Mouse (Mus musculus) G1E (cell line): ENCODE measurements around the gene Gm17660. TPM values are rescaled to one million over a fixed set of nuclear protein-coding genes. Genes with fewer than 3 reads are reported as not detected.

Experiments used
- ATAC-seq: 2 replicates; pipeline ENCODE4 v1.8.0; 2016; ENCODE audit warnings: mild to moderate bottlenecking; ENCODE audit not compliant: insufficient number of reproducible peaks, poor library complexity, low FRiP score, severe bottlenecking; ENCODE audit errors: extremely low read depth
- DNase-seq: peaks from one replicate; pipeline ENCODE4 v3.0.0; 2012; ENCODE audit warnings: low spot score
- H3K27me3 ChIP-seq: 2 replicates; pipeline ENCODE4 v1.6.1; 2012; ENCODE audit warnings: mild to moderate bottlenecking, low read length, inconsistent platforms; ENCODE audit not compliant: insufficient read depth
- H3K36me3 ChIP-seq: replicated peaks from 2 replicates; pipeline ENCODE3; 2012; ENCODE audit warnings: mild to moderate bottlenecking, inconsistent platforms
- H3K4me1 ChIP-seq: 2 replicates; pipeline ENCODE4 v1.6.1; 2012; ENCODE audit warnings: low read depth, low read length, inconsistent platforms, mixed read lengths; ENCODE audit not compliant: insufficient read depth
- H3K4me3 ChIP-seq: 2 replicates; pipeline ENCODE4 v1.5.1; 2012; ENCODE audit warnings: low read depth, mild to moderate bottlenecking, inconsistent platforms, low read length, moderate library complexity, mixed read lengths
- H3K9me3 ChIP-seq: replicated peaks from 2 replicates; pipeline ENCODE4 v1.6.1; 2012; ENCODE audit warnings: inconsistent platforms
- CTCF ChIP-seq: IDR thresholded peaks from 2 replicates; pipeline ENCODE4 v1.5.1; 2012; ENCODE audit warnings: low read depth, low read length, inconsistent platforms, mixed read lengths
- GATA1 ChIP-seq: IDR thresholded peaks from 2 replicates; pipeline ENCODE4 v1.6.1; 2012; ENCODE audit warnings: borderline replicate concordance, low read length, inconsistent platforms, mixed read lengths
- GATA2 ChIP-seq: IDR thresholded peaks from 2 replicates; pipeline ENCODE4 v1.6.1; 2012; ENCODE audit warnings: low read depth, low read length, inconsistent platforms, borderline replicate concordance
- POLR2AphosphoS5 ChIP-seq: IDR thresholded peaks from 2 replicates; pipeline ENCODE4 v1.6.1; 2012; ENCODE audit warnings: low read depth, low read length, inconsistent platforms; ENCODE audit not compliant: insufficient replicate concordance
- TAL1 ChIP-seq: conservative IDR thresholded peaks from 2 replicates; pipeline ENCODE4 v1.6.1; 2012; ENCODE audit warnings: low read depth, low read length, inconsistent platforms, mixed read lengths
- polyA plus RNA-seq: library from polyadenylated mRNA; stranded (reverse); fragments of >175 nt; gene quantifications from 2 replicates; pipeline ENCODE4 v1.2.3, GENCODE M21; 2012
- total RNA-seq, 2 experiments: library from RNA; stranded (forward) in 1 of 2; stranded (reverse) in 1 of 2; fragments of 200-1000 nt in 1 of 2; fragments of >200 nt in 1 of 2; fragmentation: Nextera tagmentation in 1 of 2; gene quantifications; 2 replicates each; pipeline ENCODE4 v1.2.3; 2014 to 2017

Gm17660 gene
- total and polyA plus RNA-seq, 3 experiments = not detected

DNA sequence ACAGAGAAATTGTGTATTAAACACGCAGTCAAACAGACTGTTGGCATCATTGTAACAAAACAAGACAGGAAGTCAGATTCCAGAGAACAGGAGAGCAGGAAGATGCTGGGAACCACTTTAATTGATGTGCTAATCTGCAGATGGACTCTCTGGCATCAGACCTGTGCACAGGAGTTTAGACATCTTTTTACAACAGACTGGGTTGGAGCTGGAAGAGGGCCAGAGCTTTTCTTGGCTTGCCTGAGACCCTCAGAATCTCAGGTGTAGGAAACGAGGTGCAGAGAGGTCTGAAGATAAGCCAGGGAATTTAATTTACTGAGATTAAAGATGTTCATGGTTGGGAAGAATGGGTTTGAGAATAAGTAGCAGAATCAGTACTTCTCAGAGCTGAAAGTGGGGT is 12.3 kb upstream of the Gm17660 start:
- ATAC-seq = no peak
- Histone ChIP-seq H3K4me3 (no peak overlapping the region), H3K36me3 (no peaks in the 10 kb centered on the region), H3K27me3 (0 out of 2 replicates have a peak, but pooled peaks cover 4% of the 10 kb centered on the region), H3K4me1 (no peaks in the 10 kb centered on the region), H3K9me3 (no peaks in the 10 kb centered on the region; the same call in 1 of the 2 replicates)
- no peak for DNase-seq
- TF ChIP-seq GATA2 (no peak), CTCF (no peak), POLR2AphosphoS5 (no peak), GATA1 (no peak), TAL1 (no peak)

DNA sequence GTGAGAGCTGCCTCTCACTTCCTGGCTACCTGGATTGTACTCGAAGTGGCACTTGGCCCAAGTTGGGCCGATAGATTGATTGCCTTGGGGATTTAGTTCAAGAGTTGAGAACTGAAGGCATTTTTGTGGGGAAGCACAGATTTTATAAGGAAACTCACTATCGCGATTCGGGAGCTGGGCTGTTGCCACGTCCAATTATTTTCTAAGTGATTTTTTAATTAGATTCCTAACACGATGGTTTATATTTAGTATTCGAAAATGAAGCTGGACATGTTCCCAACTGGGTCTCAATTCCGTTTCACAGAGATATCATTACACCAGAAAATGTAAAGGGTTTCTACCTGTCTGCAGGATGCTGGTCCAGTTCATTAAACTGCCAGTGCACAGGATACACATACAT is 8.0 kb upstream of the Gm17660 start:
- no peaks in the 10 kb centered on the region for H3K36me3 ChIP-seq
- 0 out of 2 replicates have a peak, but pooled peaks cover 2% of the 10 kb centered on the region for H3K27me3 ChIP-seq
- H3K4me3 ChIP-seq = no peak overlapping the region
- H3K4me1 ChIP-seq = no peaks in the 10 kb centered on the region
- H3K9me3 ChIP-seq = no peaks in the 10 kb centered on the region; the same call in 1 of the 2 replicates
- no peak for TF ChIP-seq CTCF
- no peak for TF ChIP-seq TAL1
- no peak for TF ChIP-seq POLR2AphosphoS5
- no peak for TF ChIP-seq GATA1
- TF ChIP-seq GATA2 = no peak
- ATAC-seq (no peak), DNase-seq (no peak)

DNA sequence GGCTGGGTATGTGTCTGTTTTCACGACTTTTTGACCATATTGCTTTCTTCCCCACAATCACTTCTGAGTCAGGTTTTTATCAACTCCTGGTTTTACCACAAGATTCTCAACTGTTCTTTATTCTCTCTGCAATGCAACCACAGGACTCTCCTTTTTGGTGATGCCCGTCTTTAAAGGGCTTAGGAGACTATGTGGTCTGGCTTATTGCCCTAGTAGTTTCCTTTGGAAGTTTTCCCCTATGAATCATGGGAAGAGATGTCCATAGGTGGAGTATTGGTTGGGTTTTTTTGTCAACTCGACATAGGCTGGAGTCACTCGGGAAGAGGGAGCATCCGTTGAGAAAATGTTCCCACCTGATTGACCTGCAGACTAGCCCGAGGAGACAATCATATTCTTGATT is 3.3 kb upstream of the Gm17660 start:
- Histone ChIP-seq H3K4me1 (no peaks in the 10 kb centered on the region), H3K27me3 (peaks cover 8% of the 10 kb centered on the region; the same call in 1 of the 2 replicates), H3K9me3 (no peaks in the 10 kb centered on the region), H3K4me3 (no peak overlapping the region), H3K36me3 (no peaks in the 10 kb centered on the region)
- TF ChIP-seq GATA1 (no peak), TAL1 (no peak), GATA2 (no peak), CTCF (no peak), POLR2AphosphoS5 (no peak)
- DNase-seq (no peak), ATAC-seq (no peak)

DNA sequence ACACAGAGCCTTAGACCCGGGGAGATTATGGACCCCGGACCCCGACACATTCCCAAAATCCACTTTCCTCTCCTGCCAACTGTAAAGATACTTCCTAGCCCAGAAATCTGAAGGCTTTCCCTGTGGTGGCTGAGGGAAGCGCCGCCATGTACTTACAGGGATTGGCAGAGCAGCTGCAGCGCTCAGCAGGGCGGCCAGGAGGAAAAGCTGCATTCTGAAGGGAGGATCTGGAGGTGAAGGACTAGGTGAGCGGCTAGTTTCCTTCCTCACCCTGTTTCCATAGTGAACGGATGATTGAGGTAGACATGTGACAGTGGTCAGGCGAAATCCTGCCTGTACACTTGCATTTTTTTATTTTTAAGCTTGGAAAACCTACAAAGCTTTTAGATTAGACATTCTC is 1.0 kb downstream of the Gm17660 start:
- TF ChIP-seq CTCF = no peak
- TF ChIP-seq GATA1 = no peak
- no peak for TF ChIP-seq TAL1
- TF ChIP-seq POLR2AphosphoS5 = no peak
- no peak for TF ChIP-seq GATA2
- no peaks in the 10 kb centered on the region for H3K9me3 ChIP-seq
- ATAC-seq (no peak), DNase-seq (no peak)
- H3K27me3 ChIP-seq = peaks cover 13% of the 10 kb centered on the region
- no peaks in the 10 kb centered on the region for H3K36me3 ChIP-seq
- H3K4me1 ChIP-seq = peaks cover 3% of the 10 kb centered on the region; the same call in 1 of the 2 replicates
- no peak overlapping the region for H3K4me3 ChIP-seq

DNA sequence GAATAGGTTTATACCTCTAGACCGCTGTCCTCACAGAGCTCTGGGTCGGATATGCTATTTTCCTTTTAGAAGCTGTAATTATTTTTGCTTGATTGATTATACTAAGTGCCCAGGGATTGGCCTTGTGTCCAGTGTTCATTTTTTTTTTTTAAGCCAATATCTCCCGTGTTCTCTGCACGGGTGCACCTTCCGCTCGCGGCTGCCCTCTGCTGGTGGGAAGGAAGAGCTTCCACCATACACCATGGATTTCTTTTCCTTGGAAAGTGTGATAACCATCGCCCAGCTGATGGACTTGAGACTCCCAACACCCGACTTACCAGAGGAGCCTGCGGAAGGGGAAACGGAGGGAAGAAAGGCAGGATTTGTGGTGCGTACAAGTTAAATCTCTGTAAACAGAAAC is 3.0 kb downstream of the Gm17660 start:
- peaks cover 11% of the 10 kb centered on the region for H3K27me3 ChIP-seq
- peaks cover 7% of the 10 kb centered on the region; the same call in 1 of the 2 replicates for H3K4me1 ChIP-seq
- DNase-seq (no peak), ATAC-seq (peak; percentile 59)
- H3K9me3 ChIP-seq = no peaks in the 10 kb centered on the region
- no peak overlapping the region for H3K4me3 ChIP-seq
- no peaks in the 10 kb centered on the region for H3K36me3 ChIP-seq
- TF ChIP-seq CTCF = peak; percentile 72
- TF ChIP-seq GATA1 = no peak

DNA sequence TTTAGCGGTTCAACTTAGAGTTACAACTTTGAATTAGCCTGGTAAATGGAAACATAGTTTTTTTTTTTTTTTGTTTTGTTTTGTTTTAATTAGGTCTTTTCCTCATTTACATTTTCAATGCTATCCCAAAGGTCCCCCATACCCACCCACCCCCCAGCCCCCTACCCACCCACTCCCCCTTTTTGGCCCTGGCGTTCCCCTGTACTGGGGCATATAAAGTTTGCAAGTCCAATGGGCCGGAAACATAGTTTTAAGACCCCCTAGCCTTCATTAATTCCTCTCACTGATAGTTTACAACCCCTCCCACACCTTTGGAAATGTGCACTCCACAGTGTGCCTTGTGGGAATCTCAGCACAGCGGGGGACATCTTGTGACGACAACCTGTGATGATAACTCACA is 3.8 kb downstream of the Gm17660 start:
- Histone ChIP-seq H3K9me3 (peaks cover 3% of the 10 kb centered on the region), H3K27me3 (peaks cover 11% of the 10 kb centered on the region), H3K4me3 (no peak overlapping the region), H3K36me3 (no peaks in the 10 kb centered on the region), H3K4me1 (peaks cover 10% of the 10 kb centered on the region)
- DNase-seq = no peak
- TF ChIP-seq GATA1 (no peak), TAL1 (no peak), CTCF (no peak), POLR2AphosphoS5 (no peak), GATA2 (no peak)
- no peak for ATAC-seq
